Mouse (Mus musculus): Measurements from ENCODE around the gene Ifit1bl2.
"Not testable (repeated sequence)": the region's sequence is repeated elsewhere in the genome, so short reads cannot be mapped to it uniquely, and the experiment has no call there.

Ifit1bl2 gene

DNA sequence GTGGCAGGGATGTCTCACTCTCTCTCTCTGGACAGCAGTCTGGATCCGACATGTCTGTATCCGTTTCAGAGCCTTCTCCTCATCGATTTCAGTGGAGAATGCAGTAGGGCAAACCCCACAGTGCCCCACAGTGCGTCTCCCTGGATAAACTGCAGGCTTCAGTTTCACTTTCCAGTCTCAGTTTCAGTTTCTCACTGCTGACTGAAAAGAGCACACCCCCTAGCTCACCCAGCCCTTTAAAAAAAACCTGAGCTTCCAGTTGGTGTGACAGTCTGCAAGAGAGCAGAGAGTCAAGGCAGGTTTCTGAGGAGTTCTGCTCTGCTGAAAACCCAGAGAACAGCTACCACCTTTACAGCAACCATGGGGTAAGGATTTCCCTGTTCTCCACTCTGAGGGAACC lies at the start of gene Ifit1bl2, which contains the start of gene Ifit1:
Gene Ifit1bl2 (minus strand): TSS at position 121 of the 400 bp plus-strand sequence.
Gene Ifit1 (plus strand): TSS at position 249 of the 400 bp plus-strand sequence.
- DNase-seq (ENCODE audit: low read depth): peak; percentile 90

- DNase-seq (ENCODE audit: low read depth): no peak
These were observed 45.0 kb upstream of the Ifit1bl2 start for GRCm38 (mm10) chr19:34685530-34685929.

DNA sequence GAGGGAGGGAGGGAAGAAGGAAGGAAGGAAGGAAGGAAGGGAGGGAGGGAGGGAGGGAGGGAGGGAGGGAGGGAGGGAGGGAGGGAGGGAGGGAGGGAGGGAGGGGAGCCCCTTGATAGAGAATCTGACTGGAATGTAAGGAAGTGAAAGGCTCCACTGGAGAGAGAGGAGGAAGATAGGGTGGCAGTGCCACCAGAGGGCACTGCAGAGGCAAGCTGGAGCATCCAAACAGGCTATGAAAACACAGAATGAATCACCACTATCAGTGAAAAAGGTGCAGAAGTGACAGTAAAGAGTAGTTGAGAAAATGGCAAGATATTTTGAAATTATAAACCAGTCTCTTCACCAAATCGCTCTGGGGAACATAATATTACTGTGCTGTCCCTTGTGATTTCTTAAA lies 44.3 kb upstream of the Ifit1bl2 start:
- DNase-seq (ENCODE audit: low read depth): peak; percentile 37

- DNase-seq (ENCODE audit: low read depth): no peak
These were observed 37.9 kb upstream of the Ifit1bl2 start for GRCm38 (mm10) chr19:34678428-34678827.

DNA sequence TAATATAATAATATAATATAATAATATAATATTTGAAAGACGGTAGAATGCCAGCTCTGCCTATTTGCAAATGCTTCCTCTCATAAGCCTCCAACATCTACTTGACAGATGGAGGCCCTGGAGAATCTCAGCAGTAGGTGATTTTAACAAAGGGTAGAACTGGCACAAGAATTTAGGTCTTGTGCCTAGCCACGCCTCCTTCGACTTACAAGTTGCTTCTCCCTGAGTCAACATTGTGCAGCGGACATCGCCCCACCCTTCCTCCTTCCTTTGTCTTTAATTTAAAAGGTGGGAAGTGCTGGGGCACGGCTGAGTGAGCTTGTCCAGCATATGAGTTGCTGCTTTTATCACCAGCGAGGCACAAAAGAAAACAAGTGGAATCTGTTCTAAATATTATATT lies 32.9 kb upstream of the Ifit1bl2 start:
- no peak for DNase-seq (ENCODE audit: low read depth)

DNA sequence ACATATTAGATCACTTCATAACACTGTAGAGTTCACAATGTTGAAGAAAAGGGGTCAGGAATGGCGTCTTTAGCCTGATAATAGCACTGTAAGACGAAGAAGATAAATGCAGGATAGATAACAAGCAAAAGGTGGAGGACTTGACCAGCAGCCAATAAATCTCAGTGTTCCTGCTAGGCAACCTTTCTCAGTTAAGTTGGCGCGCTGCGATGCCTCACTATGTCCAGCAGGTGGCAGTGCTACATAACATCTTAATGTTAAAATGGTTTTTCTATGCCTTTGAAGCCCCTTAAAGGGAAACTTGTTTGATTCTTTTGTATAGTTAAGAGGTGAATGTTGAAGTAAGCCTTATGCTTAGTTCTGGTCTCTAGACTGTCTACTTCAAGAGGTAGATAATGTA lies 25.6 kb upstream of the Ifit1bl2 start:
- DNase-seq (ENCODE audit: low read depth): peak; percentile 82

- no peak for DNase-seq (ENCODE audit: low read depth)
These were observed 22.2 kb upstream of the Ifit1bl2 start for GRCm38 (mm10) chr19:34662740-34663139.

DNA sequence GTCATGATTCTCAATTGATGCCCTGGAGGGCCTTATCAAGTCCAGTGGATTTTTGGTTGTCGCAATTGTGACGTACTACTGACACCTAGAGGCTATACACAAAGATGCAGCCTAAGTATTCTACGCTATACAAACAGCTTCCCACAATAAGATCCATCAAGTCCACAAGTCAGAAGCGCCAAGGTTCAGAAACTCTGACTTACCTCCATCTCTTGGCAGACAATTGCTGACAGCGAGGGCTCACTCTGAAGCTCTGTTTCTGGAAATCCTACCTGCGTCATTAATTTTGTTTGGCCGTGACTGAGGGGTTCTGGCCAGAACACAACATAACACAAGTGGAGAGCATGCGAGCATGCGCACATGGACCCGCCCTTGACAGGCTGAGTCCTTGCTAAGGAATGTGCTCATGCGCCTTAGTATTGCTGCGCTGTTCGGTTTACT lies 21.5 kb upstream of the Ifit1bl2 start:
- peak; percentile 84 for DNase-seq (ENCODE audit: low read depth)

DNA sequence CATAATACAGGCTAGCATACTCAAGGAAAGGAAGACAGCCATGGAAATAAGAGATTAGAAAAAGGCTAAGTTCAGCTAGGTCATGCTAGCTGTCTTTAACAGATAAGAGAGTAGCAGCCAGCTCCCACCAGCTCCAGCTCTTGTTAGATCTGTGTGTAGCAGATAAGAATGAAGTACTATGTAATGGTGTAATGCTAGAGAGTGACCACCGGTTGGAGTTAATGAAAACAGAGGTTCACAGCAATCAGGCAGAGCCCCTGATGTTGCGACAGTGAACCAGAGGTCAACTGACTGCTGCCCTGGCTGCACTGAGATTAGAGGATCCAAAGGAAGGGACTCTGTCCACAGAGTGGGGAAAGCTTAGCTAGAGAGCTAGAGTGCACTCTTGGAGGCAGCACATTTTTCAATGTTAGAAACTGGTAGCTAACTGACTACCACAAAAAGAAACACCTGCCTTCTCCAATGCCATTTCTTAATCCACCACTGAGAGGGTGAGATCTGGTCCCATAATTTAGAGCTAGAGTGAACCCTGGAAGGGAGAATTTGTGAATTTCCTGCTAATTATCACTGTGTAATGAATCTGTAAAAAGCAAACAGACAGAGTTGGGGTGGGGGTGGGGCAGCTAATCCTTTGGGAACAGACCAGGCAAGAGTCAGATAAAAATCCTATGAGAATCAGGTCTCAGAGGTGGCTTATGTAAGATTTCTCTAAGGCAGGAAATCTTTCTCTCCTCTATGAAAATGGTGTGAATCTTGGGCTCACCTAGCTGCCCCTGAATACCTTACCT lies 16.2 kb upstream of the Ifit1bl2 start:
- DNase-seq (ENCODE audit: low read depth): no peak

- no peak for DNase-seq (ENCODE audit: low read depth)
These were observed 14.8 kb upstream of the Ifit1bl2 start for GRCm38 (mm10) chr19:34655227-34655805.

DNA sequence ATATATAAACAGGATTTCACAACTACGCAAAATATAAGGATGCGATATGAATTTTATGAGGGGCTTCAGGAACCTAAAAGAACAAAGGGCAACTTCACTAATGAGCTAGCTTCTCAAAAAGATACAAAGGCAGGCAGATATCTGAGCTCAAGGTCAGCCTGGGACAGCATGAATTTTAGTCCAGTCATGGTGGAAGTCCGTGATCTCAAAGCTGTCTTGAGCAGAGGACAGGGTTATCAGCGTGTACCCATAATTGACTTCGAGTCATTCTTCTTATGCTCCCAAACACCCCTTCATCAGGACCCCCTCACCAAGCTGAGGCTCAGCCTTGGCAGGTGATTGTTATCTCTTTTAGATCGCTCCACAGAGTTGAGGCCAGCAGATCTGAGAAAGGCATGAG lies 10.5 kb upstream of the Ifit1bl2 start:
- no peak for DNase-seq (ENCODE audit: low read depth)

DNA sequence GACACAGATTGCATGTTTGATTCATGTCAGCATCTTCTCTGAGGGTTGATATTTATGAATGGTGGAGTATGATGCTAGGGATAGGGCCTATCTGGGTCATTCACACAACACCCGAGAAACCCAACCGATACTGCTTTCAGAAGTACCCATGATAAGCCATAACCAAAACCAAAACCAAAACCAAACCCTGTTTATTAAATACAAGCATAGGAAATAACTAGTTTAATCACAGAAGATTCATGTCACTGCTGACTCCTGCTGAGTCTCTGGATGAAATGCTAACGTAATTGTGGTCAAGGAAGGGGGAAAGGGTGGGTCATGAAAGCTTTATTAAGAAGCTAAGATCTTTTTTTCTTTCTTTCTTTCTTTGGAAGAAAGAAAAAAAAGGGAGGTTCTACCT lies 9.7 kb upstream of the Ifit1bl2 start:
- peak; percentile 52 for DNase-seq (ENCODE audit: low read depth)

GRCm38 (mm10) chr19:34647630-34648029 lies 7.1 kb upstream of the Ifit1bl2 start:
- not testable (repeated sequence) for DNase-seq (ENCODE audit: low read depth)

GRCm38 (mm10) chr19:34642616-34643015 lies 2.1 kb upstream of the Ifit1bl2 start:
- DNase-seq (ENCODE audit: low read depth): no peak

- peak; percentile 83 for DNase-seq (ENCODE audit: low read depth)
These were observed 3.5 kb downstream of the Ifit1bl2 start for GRCm38 (mm10) chr19:34636933-34637557.

GRCm38 (mm10) chr19:34633484-34633883 lies 7.1 kb downstream of the Ifit1bl2 start:
- DNase-seq (ENCODE audit: low read depth): no peak

- DNase-seq (ENCODE audit: low read depth): no peak
These were observed 9.1 kb downstream of the Ifit1bl2 start for GRCm38 (mm10) chr19:34631487-34631886.

GRCm38 (mm10) chr19:34627496-34627895 lies 13.0 kb downstream of the Ifit1bl2 start:
- DNase-seq (ENCODE audit: low read depth): no peak

- no peak for DNase-seq (ENCODE audit: low read depth)
These were observed 15.9 kb downstream of the Ifit1bl2 start for GRCm38 (mm10) chr19:34624663-34625062.

GRCm38 (mm10) chr19:34623781-34624180 lies 16.8 kb downstream of the Ifit1bl2 start:
- DNase-seq (ENCODE audit: low read depth): no peak

- DNase-seq (ENCODE audit: low read depth): no peak
These were observed 19.7 kb downstream of the Ifit1bl2 start for GRCm38 (mm10) chr19:34620871-34621270.

GRCm38 (mm10) chr19:34612243-34613001 lies 28.1 kb downstream of the Ifit1bl2 start:
- peak; percentile 35 for DNase-seq (ENCODE audit: low read depth)
